Mouse (Mus musculus): ENCODE results near the gene Trim67. TPM values are rescaled to one million over a fixed set of nuclear protein-coding genes. Genes with fewer than 3 reads are reported as not detected.

Gene Trim67
- polyA plus RNA-seq, 1 experiment from 2014 or later, result 3.3 TPM

DNA sequence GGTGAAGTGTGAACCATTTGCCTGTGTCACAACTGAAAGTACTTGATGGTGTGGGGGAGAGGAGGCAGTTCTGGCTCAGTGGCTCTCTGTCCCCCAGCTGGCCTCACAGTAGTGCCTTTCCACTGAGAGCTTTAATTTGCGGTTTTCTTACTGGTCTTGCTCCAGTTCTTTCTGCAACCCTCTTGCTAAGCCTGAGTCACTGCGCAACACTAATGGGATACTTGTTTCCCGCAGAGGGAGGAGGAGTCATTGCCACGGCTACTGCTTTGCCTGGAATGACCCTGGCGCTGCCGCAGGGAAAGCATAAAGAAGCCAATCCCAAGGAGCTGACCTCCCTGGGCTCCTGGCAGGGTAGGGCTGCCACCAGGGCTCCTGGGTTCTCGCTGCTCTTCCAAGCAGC is 33.8 kb downstream of the Trim67 start:
- H3K4me3 ChIP-seq, result no peak overlapping the region
- peaks cover 7% of the 10 kb centered on the region; the same call in 1 of the 2 replicates for H3K4me1 ChIP-seq (replicated peaks)
- H3K27ac ChIP-seq, result no peak overlapping the region
- no peaks in the 10 kb centered on the region for H3K9me3 ChIP-seq
- peaks cover 23% of the 10 kb centered on the region; the same call in 1 of the 2 replicates for H3K27me3 ChIP-seq (ENCODE audit: insufficient read depth, poor library complexity, severe bottlenecking)
- DNase-seq (ENCODE audit: low spot score), result no peak
- peaks cover 7% of the 10 kb centered on the region; the same call in 1 of the 2 replicates for H3K36me3 ChIP-seq
- 24% methylated on average over 7 of the region's 7 CpGs for WGBS

DNA sequence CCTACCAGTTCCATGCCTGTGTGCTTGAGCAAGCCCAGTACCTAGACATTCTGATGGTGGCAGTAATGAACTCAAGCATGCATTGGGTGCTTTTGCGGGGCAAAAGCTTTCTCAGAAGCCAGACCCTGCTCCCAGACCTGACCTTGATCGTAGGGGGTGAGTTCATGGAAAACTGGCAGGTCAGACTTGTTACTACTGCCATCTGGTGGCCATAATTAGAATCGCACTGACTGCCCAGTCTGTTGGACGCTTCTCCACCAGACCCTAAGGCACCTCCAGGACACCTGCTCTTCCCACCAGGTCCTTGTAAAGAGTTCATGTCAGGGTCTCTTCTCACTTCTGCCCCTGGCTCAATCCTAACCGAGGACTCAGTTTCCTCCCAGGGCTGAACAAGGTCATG is 34.5 kb downstream of the Trim67 start:
- H3K9me3 ChIP-seq, result no peaks in the 10 kb centered on the region
- 6% methylated on average over 5 of the region's 5 CpGs for WGBS
- H3K36me3 ChIP-seq, result peaks cover 7% of the 10 kb centered on the region; the same call in 1 of the 2 replicates
- H3K4me3 ChIP-seq, result no peak overlapping the region
- peak; percentile 64 for DNase-seq (ENCODE audit: low spot score)
- H3K4me1 ChIP-seq (replicated peaks), result peaks cover 7% of the 10 kb centered on the region; the same call in 1 of the 2 replicates
- H3K27ac ChIP-seq, result no peak overlapping the region
- H3K27me3 ChIP-seq (ENCODE audit: insufficient read depth, poor library complexity, severe bottlenecking), result peaks cover 23% of the 10 kb centered on the region; the same call in 1 of the 2 replicates

- H3K4me1 ChIP-seq (replicated peaks), result peaks cover 7% of the 10 kb centered on the region; the same call in 1 of the 2 replicates
- no peaks in the 10 kb centered on the region for H3K9me3 ChIP-seq
- no peak overlapping the region for H3K4me3 ChIP-seq
- no peak for DNase-seq (ENCODE audit: low spot score)
- 83% methylated on average over 24 of the region's 24 CpGs for WGBS
- peaks cover 23% of the 10 kb centered on the region; the same call in 1 of the 2 replicates for H3K27me3 ChIP-seq (ENCODE audit: insufficient read depth, poor library complexity, severe bottlenecking)
- no peak overlapping the region for H3K27ac ChIP-seq
- H3K36me3 ChIP-seq, result 0 out of 2 replicates have a peak, but pooled peaks cover 3% of the 10 kb centered on the region
Measured at GRCm38 (mm10) chr8:124828561-124829240, 35.8 kb downstream of the Trim67 start.

DNA sequence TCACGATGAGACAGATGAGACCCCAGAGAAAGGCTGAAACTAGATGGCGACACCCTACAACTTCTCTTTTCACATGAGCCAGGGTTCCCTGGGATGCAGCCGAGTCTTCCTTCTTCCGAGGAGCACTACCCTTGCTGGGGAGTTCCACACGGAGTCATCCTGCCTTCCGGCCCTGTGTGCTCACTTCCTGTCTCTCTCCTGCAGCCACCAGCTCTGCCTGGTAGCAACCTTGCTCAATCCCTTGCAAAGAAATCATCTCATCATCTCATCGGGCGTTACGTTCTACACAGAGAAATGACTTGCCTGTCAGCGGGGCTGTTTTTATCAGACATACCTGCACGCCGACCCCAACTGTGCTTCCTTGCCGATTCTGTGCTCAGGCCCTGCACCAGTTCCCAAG is 37.2 kb downstream of the Trim67 start:
- H3K27me3 ChIP-seq (ENCODE audit: insufficient read depth, poor library complexity, severe bottlenecking), result peaks cover 23% of the 10 kb centered on the region; the same call in 1 of the 2 replicates
- no peak overlapping the region for H3K27ac ChIP-seq
- 79% methylated on average over 13 of the region's 13 CpGs for WGBS
- H3K4me1 ChIP-seq (replicated peaks), result peaks cover 11% of the 10 kb centered on the region; the same call in 1 of the 2 replicates
- 0 out of 2 replicates have a peak, but pooled peaks cover 3% of the 10 kb centered on the region for H3K36me3 ChIP-seq
- H3K9me3 ChIP-seq, result no peaks in the 10 kb centered on the region
- H3K4me3 ChIP-seq, result no peak overlapping the region
- no peak for DNase-seq (ENCODE audit: low spot score)

DNA sequence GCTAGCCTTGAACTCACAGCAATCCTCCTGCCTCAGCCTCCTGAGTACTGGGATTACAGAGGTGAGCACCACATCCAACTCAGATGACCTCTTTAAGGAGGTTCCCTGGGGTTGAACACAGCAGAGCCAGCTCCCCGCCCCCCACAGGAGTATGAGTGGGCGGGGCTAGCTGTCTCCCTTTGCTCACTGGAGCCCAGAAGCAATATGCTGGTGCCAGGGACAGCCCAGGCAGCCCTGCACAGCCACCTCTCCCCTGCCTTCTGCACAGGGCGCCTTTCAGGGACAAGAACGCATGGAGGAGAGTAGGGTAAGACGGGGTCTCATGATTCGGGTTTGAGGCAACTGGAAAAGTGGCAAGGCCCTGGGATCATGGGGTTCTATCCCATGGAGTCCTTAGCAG is 38.6 kb downstream of the Trim67 start:
- Histone ChIP-seq H3K36me3 (0 out of 2 replicates have a peak, but pooled peaks cover 3% of the 10 kb centered on the region), H3K4me3 (no peak overlapping the region), H3K9me3 (no peaks in the 10 kb centered on the region), H3K4me1 (replicated peaks) (peaks cover 11% of the 10 kb centered on the region; the same call in 1 of the 2 replicates), H3K27ac (no peak overlapping the region), H3K27me3 (ENCODE audit: insufficient read depth, poor library complexity, severe bottlenecking) (peaks cover 20% of the 10 kb centered on the region; the same call in 1 of the 2 replicates)
- DNase-seq (ENCODE audit: low spot score), result no peak
- WGBS, result 82% methylated on average over 6 of the region's 6 CpGs

DNA sequence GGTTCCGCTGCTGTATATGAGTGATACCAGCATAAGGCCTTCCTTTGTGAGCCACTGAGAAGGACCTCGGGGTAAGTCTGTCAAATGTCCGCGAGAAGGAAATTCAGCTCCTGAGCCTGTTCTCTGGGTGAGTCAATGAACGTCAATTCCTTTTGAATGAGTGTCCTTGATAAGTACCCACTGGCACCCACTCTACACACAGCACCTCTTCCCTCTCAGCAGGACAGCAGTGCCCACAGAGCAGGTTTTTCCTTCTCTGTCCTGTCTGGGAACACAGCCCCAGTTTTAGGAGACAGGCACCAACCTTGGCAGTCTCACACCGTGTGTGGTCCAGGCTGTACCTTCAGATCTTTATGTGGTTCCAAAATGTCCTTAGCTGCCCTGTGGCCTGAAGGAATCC is 39.0 kb downstream of the Trim67 start:
- Histone ChIP-seq H3K27me3 (ENCODE audit: insufficient read depth, poor library complexity, severe bottlenecking) (peaks cover 16% of the 10 kb centered on the region; the same call in 1 of the 2 replicates), H3K27ac (no peak overlapping the region), H3K4me1 (replicated peaks) (peaks cover 7% of the 10 kb centered on the region; the same call in 1 of the 2 replicates), H3K4me3 (no peak overlapping the region), H3K36me3 (0 out of 2 replicates have a peak, but pooled peaks cover 3% of the 10 kb centered on the region), H3K9me3 (no peaks in the 10 kb centered on the region)
- no peak for DNase-seq (ENCODE audit: low spot score)
- 87% methylated on average over 6 of the region's 6 CpGs for WGBS

DNA sequence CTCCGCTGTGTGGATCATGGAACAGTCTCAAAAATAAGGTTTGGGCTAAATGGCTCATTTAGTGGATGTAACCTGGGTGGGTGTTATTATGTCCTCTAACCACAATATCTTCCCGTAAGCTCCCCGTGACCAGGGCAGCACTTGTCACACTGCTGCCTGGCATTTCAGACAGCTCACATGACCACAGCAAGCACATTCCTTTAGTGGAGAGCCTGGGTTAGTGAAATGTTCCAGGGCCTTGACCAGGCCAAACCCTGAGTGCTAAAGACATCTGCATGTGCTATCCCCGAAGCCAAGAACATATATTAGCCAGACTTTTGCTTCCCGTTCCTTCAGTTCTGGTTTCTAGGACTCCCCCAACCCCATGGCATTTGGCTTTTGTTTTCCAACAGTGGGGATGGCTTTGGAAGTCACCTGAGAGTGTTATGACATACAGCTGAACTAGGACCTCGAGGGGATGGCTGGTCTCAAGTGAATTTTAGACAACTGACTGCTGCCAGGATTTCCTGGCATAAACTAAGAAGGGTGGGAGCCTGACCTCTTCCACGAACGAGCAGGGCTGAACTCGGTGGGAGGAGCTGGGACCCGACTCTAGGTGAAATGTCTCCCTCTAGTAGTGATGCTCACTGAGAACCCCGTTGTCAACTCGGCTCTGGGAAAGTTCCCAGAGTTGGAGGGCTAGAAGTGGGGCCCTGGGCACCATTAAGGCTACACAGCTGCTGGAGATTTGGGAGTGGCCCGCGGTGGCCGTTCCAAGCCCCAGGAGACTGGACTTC is 40.7 kb downstream of the Trim67 start:
- Histone ChIP-seq H3K9me3 (no peaks in the 10 kb centered on the region), H3K36me3 (peaks cover 14% of the 10 kb centered on the region), H3K27me3 (ENCODE audit: insufficient read depth, poor library complexity, severe bottlenecking) (0 out of 2 replicates have a peak, but pooled peaks cover 8% of the 10 kb centered on the region), H3K4me1 (replicated peaks) (peaks cover 4% of the 10 kb centered on the region; the same call in 1 of the 2 replicates), H3K27ac (no peak overlapping the region), H3K4me3 (no peak overlapping the region)
- no peak for DNase-seq (ENCODE audit: low spot score)
- 48% methylated on average over 15 of the region's 15 CpGs for WGBS

GRCm38 (mm10) chr8:124835848-124836247 is 43.0 kb downstream of the Trim67 start:
- peaks cover 36% of the 10 kb centered on the region for H3K36me3 ChIP-seq
- no peak overlapping the region for H3K4me3 ChIP-seq
- peaks cover 4% of the 10 kb centered on the region; the same call in 1 of the 2 replicates for H3K4me1 ChIP-seq (replicated peaks)
- no peak for DNase-seq (ENCODE audit: low spot score)
- H3K27ac ChIP-seq, result no peak overlapping the region
- no peaks in the 10 kb centered on the region for H3K27me3 ChIP-seq (ENCODE audit: insufficient read depth, poor library complexity, severe bottlenecking)
- no peaks in the 10 kb centered on the region for H3K9me3 ChIP-seq

DNA sequence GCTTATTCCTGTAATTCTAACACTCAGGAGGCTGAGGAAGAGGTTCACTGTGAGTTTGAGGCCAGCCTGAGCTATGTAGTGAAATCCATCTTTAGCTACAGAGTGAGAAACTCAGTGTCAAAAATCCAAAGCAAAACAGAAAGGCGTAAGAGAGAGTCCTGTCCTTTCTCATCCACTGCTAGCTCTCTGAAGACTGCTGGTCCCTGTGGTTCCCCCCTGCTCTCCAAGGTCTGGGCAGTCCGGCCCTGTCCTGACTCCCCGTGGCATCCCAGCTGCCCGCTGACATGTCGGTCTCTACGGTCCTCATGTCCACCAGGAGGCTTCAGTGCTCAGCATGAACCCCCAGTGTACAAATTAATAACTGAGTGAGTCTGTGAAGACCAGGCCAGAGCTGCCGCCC is 43.4 kb downstream of the Trim67 start:
- DNase-seq (ENCODE audit: low spot score), result no peak
- Histone ChIP-seq H3K9me3 (no peaks in the 10 kb centered on the region), H3K4me1 (replicated peaks) (peaks cover 4% of the 10 kb centered on the region; the same call in 1 of the 2 replicates), H3K27me3 (ENCODE audit: insufficient read depth, poor library complexity, severe bottlenecking) (no peaks in the 10 kb centered on the region), H3K36me3 (peaks cover 41% of the 10 kb centered on the region), H3K4me3 (no peak overlapping the region), H3K27ac (no peak overlapping the region)
- 84% methylated on average over 7 of the region's 7 CpGs for WGBS

- Histone ChIP-seq H3K9me3 (no peaks in the 10 kb centered on the region), H3K4me3 (no peak overlapping the region)
- WGBS, result 87% methylated on average over 2 of the region's 2 CpGs
Measured at GRCm38 (mm10) chr8:124836907-124837306, 44.0 kb downstream of the Trim67 start.

DNA sequence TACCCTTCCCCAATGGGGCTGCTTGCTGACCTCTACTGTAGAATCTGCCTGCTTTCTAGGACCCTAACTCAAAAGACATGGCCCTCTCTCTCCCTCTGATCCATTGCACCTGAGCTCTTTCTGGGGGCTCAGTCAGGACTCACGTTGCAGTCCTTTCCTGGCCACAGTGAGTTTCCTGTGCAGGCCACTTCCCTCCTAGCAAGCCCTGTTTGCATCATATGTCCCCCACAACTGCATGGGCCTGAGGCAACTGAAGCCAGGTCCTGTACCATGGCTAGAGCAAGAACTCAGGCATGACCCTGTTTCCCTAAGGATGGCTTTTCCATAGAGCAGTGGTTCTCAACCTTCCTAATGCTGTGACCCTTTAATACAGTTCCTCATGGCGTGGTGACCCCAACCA is 45.1 kb downstream of the Trim67 start:
- 86% methylated on average over 2 of the region's 2 CpGs for WGBS
- Histone ChIP-seq H3K4me1 (replicated peaks) (peaks cover 5% of the 10 kb centered on the region; the same call in 1 of the 2 replicates), H3K36me3 (peaks cover 58% of the 10 kb centered on the region), H3K9me3 (no peaks in the 10 kb centered on the region), H3K4me3 (no peak overlapping the region), H3K27ac (no peak overlapping the region), H3K27me3 (ENCODE audit: insufficient read depth, poor library complexity, severe bottlenecking) (no peaks in the 10 kb centered on the region)
- no peak for DNase-seq (ENCODE audit: low spot score)

More at GRCm38 (mm10) chr8:124836907-124837306, 44.0 kb downstream of the Trim67 start:
- Histone ChIP-seq H3K36me3 (peaks cover 47% of the 10 kb centered on the region), H3K27ac (no peak overlapping the region), H3K4me1 (replicated peaks) (peaks cover 4% of the 10 kb centered on the region; the same call in 1 of the 2 replicates), H3K27me3 (ENCODE audit: insufficient read depth, poor library complexity, severe bottlenecking) (no peaks in the 10 kb centered on the region)
- DNase-seq (ENCODE audit: low spot score), result no peak

DNA sequence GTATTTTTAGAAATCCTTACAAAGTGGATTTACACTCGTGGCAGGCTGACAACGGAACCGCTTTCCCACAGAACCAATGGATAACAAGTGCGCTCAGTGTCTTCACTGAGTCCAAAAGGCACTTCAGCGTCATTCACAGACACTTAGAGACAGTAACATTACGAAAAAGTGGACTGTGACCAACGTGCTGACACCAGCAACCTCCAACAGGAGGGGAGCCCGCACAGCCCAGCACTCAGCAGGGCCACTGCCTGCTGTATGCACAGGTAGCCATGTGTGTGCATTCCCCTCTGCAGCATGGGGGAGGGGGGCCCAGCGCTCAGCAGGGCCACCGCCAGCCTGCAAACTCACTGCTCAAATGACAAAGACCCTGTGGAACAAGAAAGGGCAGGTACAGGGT is 46.5 kb downstream of the Trim67 start:
- Histone ChIP-seq H3K4me3 (no peak overlapping the region), H3K27ac (no peak overlapping the region), H3K36me3 (peaks cover 72% of the 10 kb centered on the region), H3K9me3 (no peaks in the 10 kb centered on the region), H3K4me1 (replicated peaks) (0 out of 2 replicates have a peak, but pooled peaks cover 2% of the 10 kb centered on the region), H3K27me3 (ENCODE audit: insufficient read depth, poor library complexity, severe bottlenecking) (no peaks in the 10 kb centered on the region)
- no peak for DNase-seq (ENCODE audit: low spot score)
- 93% methylated on average over 10 of the region's 10 CpGs for WGBS

All from hindbrain, embryonic 10.5 days (tissue).